Comparison of ENCODE assay signal across 19 mouse cellular contexts in the genomic region with DNA sequence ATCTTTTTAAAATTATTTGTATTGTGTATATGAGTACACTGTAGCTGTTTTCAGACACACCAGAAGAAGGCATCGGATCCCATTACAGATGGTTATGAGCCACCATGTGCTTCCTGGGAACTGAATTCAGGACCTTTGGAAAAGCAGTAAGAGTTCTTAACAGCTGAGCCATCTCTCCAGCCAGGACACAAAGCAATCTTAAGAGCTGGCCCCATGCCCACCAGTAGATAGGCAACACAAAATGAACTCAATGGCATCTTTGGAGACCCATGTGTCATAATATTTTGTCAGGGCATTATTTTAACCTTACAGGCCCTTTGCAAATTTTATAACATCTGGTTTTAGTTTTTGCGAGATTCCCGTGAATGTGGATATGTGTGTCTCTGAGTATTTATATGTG. TPM values are rescaled to one million over a fixed set of nuclear protein-coding genes. Genes with fewer than 3 reads are reported as not detected.
DNase-seq lines count a peak whose midpoint lies in the region; ATAC-seq lines count a peak whose summit lies in the region.
"Had no signal": no experiment of that assay in that cellular context is flagged by ENCODE, and none has a peak within 500 bp of the region (broad histone marks: within the 10 kb centered on the region; RNA-seq: fewer than 3 reads in every experiment).

No protein-coding gene starts in this region.

- no peak overlapping the region for H3K4me3 ChIP-seq in heart, embryonic 10.5 days
- H3K4me3 ChIP-seq in kidney, embryonic 15.5 days (replicated peaks): no peak overlapping the region
- H3K4me3 ChIP-seq: forebrain, embryonic 12.5 days; hindbrain, embryonic 10.5 days; neural tube, embryonic 12.5 days; stomach, embryonic 15.5 days had no signal

- no peak overlapping the region for H3K4me2 ChIP-seq in kidney, embryonic 15.5 days
- H3K4me2 ChIP-seq: forebrain, embryonic 12.5 days; neural tube, embryonic 12.5 days; stomach, embryonic 15.5 days had no signal

- ATAC-seq in kidney, embryonic 15.5 days (replicated peaks; ENCODE audit: low FRiP score): no peak
- ATAC-seq: CD4-positive, CD25-positive, alpha-beta regulatory T cell, adult 4 months had no signal

- intact Hi-C loops in heart, postnatal 10 days (cut with DNase I): no loop called here

- no peaks in the 10 kb centered on the region for H3K27me3 ChIP-seq in heart, embryonic 10.5 days (ENCODE audit: insufficient read depth, poor library complexity, severe bottlenecking)
- H3K27me3 ChIP-seq in kidney, embryonic 15.5 days: no peaks in the 10 kb centered on the region
- H3K27me3 ChIP-seq: forebrain, embryonic 12.5 days; neural tube, embryonic 12.5 days; stomach, embryonic 15.5 days had no signal

- no peak overlapping the region for H3K27ac ChIP-seq in heart, embryonic 10.5 days
- peak overlapping the region; percentile 39; the same call in 1 of the 2 replicates for H3K27ac ChIP-seq in kidney, embryonic 15.5 days
- H3K27ac ChIP-seq: forebrain, embryonic 12.5 days; hindbrain, embryonic 10.5 days; neural tube, embryonic 12.5 days; stomach, embryonic 15.5 days had no signal

- peak; percentile 25 to 44 for DNase-seq in heart, postnatal 10 days
- DNase-seq in heart, embryonic 10.5 days (ENCODE audit: low spot score): no peak
- peak; percentile 59 for DNase-seq in adipocyte (ENCODE audit: low spot score)
- peak; percentile 55 for DNase-seq in lung, postnatal 14 days
- no peak for DNase-seq in layer of hippocampus, postnatal 25 days (ENCODE audit: extremely low spot score in 1 of 2, low spot score in 1 of 2)
- no peak for DNase-seq in adrenal gland, adult 18-20 months (ENCODE audit: low spot score in 2 of 2)
- DNase-seq: adrenal gland, adult 8-10 months; cerebellum, postnatal 25 days; gastrocnemius, postnatal 36 days; left cerebral cortex, postnatal 4 days; right cerebral cortex, postnatal 14 days; thymus, adult 2 months had no signal

- H3K9me3 ChIP-seq in heart, embryonic 10.5 days: no peaks in the 10 kb centered on the region
- H3K9me3 ChIP-seq in kidney, embryonic 15.5 days (replicated peaks): no peaks in the 10 kb centered on the region
- H3K9me3 ChIP-seq: forebrain, embryonic 12.5 days; G1E; hindbrain, embryonic 10.5 days; neural tube, embryonic 12.5 days; stomach, embryonic 15.5 days had no signal

- no peaks in the 10 kb centered on the region for H3K36me3 ChIP-seq in heart, embryonic 10.5 days
- no peaks in the 10 kb centered on the region for H3K36me3 ChIP-seq in kidney, embryonic 15.5 days
- H3K36me3 ChIP-seq: forebrain, embryonic 12.5 days; G1E; hindbrain, embryonic 10.5 days; neural tube, embryonic 12.5 days; stomach, embryonic 15.5 days had no signal

- no peaks in the 10 kb centered on the region for H3K4me1 ChIP-seq in heart, embryonic 10.5 days
- H3K4me1 ChIP-seq in kidney, embryonic 15.5 days: no peaks in the 10 kb centered on the region
- H3K4me1 ChIP-seq: forebrain, embryonic 12.5 days; hindbrain, embryonic 10.5 days; neural tube, embryonic 12.5 days; stomach, embryonic 15.5 days had no signal

- no peak overlapping the region for H3K9ac ChIP-seq in kidney, embryonic 15.5 days
- H3K9ac ChIP-seq: forebrain, embryonic 12.5 days; neural tube, embryonic 12.5 days; stomach, embryonic 15.5 days had no signal

- WGBS in heart, embryonic 10.5 days: 81% methylated on average over 3 of the region's 3 CpGs
- WGBS in kidney, embryonic 15.5 days: 70% methylated on average over 3 of the region's 3 CpGs

RNA-seq across cellular contexts. Expression of gene Il6st, which starts 59.1 kb away (rescaled TPM):
- total RNA-seq in heart, postnatal 10 days (2021): 100 to 1,000 TPM; 164 to 212 TPM
- polyA plus RNA-seq in heart, embryonic 10.5 days (2016; fragmentation: Nextera tagmentation; extraction: Ambion mirVana): 32.3 and 55.6 TPM in 2 replicates
- 35.4 and 40.4 TPM in 2 replicates for polyA plus RNA-seq in kidney, embryonic 15.5 days (2015; fragmentation: Nextera tagmentation; extraction: Ambion mirVana)
- 10 to 100 TPM; 74.7 to 86.3 TPM for total RNA-seq in layer of hippocampus, postnatal 25 days (2021)
- 100 to 1,000 TPM; 266 to 319 TPM for total RNA-seq in adrenal gland, adult 18-20 months (2021)

Comparison
In these comparisons a context has a peak if more than half of its experiments do, and no peak if none do; other contexts are left out.
1. DNase-seq: peak in heart, postnatal 10 days (2 of 2), adipocyte (single experiment) and lung, postnatal 14 days (single experiment); none in heart, embryonic 10.5 days (single experiment), layer of hippocampus, postnatal 25 days (0 of 2) and adrenal gland, adult 18-20 months (0 of 2).